Mouse (Mus musculus): ENCODE data around the gene Lrrc55. TPM values are rescaled to one million over a fixed set of nuclear protein-coding genes. Genes with fewer than 3 reads are reported as not detected.

The Lrrc55 gene
- polyA plus RNA-seq, 1 experiment: 4.3 TPM

GRCm38 (mm10) chr2:85172071-85172762, 24.8 kb downstream of the Lrrc55 start:
- DNase-seq (ENCODE audit: low spot score): no peak

- no peak for DNase-seq (ENCODE audit: low spot score)
Observed at GRCm38 (mm10) chr2:85168327-85168726, 28.7 kb downstream of the Lrrc55 start.

- no peak for DNase-seq (ENCODE audit: low spot score)
Observed at GRCm38 (mm10) chr2:85167624-85168023, 29.4 kb downstream of the Lrrc55 start.

GRCm38 (mm10) chr2:85163311-85164047, 33.5 kb downstream of the Lrrc55 start:
- no peak for DNase-seq (ENCODE audit: low spot score)

GRCm38 (mm10) chr2:85161638-85162093, 35.3 kb downstream of the Lrrc55 start:
- DNase-seq (ENCODE audit: low spot score): no peak

- DNase-seq (ENCODE audit: low spot score): no peak
Observed at GRCm38 (mm10) chr2:85160901-85161637, 35.9 kb downstream of the Lrrc55 start.

- DNase-seq (ENCODE audit: low spot score): no peak
Observed at GRCm38 (mm10) chr2:85157382-85157781, 39.6 kb downstream of the Lrrc55 start.

GRCm38 (mm10) chr2:85156136-85156535, 40.9 kb downstream of the Lrrc55 start:
- no peak for DNase-seq (ENCODE audit: low spot score)

- no peak for DNase-seq (ENCODE audit: low spot score)
Observed at GRCm38 (mm10) chr2:85155334-85155733, 41.7 kb downstream of the Lrrc55 start.

GRCm38 (mm10) chr2:85151233-85151632, 45.8 kb downstream of the Lrrc55 start:
- DNase-seq (ENCODE audit: low spot score): no peak

GRCm38 (mm10) chr2:85150373-85150772, 46.6 kb downstream of the Lrrc55 start:
- DNase-seq (ENCODE audit: low spot score): no peak

GRCm38 (mm10) chr2:85147481-85147880, 49.5 kb downstream of the Lrrc55 start:
- DNase-seq (ENCODE audit: low spot score): no peak

- DNase-seq (ENCODE audit: low spot score): no peak
Observed at GRCm38 (mm10) chr2:85145346-85145745, 51.7 kb downstream of the Lrrc55 start.

GRCm38 (mm10) chr2:85144908-85145307, 52.1 kb downstream of the Lrrc55 start:
- DNase-seq (ENCODE audit: low spot score): no peak

GRCm38 (mm10) chr2:85140833-85141232, 56.2 kb downstream of the Lrrc55 start:
- no peak for DNase-seq (ENCODE audit: low spot score)

- DNase-seq (ENCODE audit: low spot score): no peak
Observed at GRCm38 (mm10) chr2:85139846-85140245, 57.2 kb downstream of the Lrrc55 start.

GRCm38 (mm10) chr2:85139393-85139792, 57.6 kb downstream of the Lrrc55 start:
- DNase-seq (ENCODE audit: low spot score): no peak

- DNase-seq (ENCODE audit: low spot score): no peak
Observed at GRCm38 (mm10) chr2:85138143-85138542, 58.9 kb downstream of the Lrrc55 start.

- DNase-seq (ENCODE audit: low spot score): no peak
Observed at GRCm38 (mm10) chr2:85137601-85138140, 59.3 kb downstream of the Lrrc55 start.

GRCm38 (mm10) chr2:85136831-85137520, 60.0 kb downstream of the Lrrc55 start:
- DNase-seq (ENCODE audit: low spot score): no peak

- DNase-seq (ENCODE audit: low spot score): no peak
Observed at GRCm38 (mm10) chr2:85136089-85136488, 60.9 kb downstream of the Lrrc55 start, which contains the start of gene Aplnr. Gene Aplnr (plus strand): TSS chr2:85136225.

Measured in urinary bladder, adult 2 months (tissue).